Mouse (Mus musculus) effector memory CD4-positive, alpha-beta T cell, adult 7 months (primary cell): ENCODE results near the gene Btbd6. TPM values are rescaled to one million over a fixed set of nuclear protein-coding genes. Genes with fewer than 3 reads are reported as not detected.

Experiments
- polyA plus RNA-seq: library from polyadenylated mRNA; unstranded; fragments of 100-300 nt; shearing (Covaris generic); gene quantifications from one replicate; pipeline ENCODE4 v1.2.1, GENCODE M21; 2017

Gene Btbd6
- 67.8 TPM for polyA plus RNA-seq

DNA sequence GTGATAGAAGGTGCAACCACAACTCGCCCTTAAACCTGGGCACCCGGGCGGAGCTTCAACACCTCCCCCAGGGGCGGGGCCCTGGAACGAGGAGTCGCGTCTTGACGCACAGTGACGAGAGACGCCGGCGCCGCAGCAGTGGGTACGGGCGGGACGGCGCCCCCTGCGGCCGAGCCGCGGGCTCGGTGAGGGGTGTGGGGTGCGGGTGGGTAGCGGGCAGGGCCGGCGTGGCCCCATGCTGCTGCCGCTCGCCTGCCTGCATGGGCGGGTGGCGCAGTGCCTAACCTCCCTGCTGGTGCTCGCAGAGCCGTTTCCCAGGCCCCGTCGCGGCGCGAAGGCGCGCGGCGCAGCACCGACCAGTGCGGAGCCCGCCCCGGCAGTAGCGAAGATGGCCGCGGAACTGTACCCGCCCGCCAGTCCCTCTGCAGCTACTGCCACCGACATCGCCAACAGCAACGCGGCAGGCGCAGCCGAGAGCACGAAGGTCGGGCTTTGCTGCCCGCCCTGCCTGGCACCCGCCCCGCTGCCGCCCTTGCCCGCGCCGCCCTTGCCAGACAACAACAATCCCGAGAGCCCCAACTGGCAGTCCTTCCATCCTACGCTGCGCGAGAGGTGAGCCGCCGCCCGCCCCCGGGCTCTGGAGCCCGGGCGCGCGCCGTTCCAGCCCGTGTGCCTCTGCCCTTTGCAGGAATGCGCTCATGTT is at the start of gene Btbd6:
Btbd6 (plus strand) TSS at position 112 of the 703 bp plus-strand sequence.

DNA sequence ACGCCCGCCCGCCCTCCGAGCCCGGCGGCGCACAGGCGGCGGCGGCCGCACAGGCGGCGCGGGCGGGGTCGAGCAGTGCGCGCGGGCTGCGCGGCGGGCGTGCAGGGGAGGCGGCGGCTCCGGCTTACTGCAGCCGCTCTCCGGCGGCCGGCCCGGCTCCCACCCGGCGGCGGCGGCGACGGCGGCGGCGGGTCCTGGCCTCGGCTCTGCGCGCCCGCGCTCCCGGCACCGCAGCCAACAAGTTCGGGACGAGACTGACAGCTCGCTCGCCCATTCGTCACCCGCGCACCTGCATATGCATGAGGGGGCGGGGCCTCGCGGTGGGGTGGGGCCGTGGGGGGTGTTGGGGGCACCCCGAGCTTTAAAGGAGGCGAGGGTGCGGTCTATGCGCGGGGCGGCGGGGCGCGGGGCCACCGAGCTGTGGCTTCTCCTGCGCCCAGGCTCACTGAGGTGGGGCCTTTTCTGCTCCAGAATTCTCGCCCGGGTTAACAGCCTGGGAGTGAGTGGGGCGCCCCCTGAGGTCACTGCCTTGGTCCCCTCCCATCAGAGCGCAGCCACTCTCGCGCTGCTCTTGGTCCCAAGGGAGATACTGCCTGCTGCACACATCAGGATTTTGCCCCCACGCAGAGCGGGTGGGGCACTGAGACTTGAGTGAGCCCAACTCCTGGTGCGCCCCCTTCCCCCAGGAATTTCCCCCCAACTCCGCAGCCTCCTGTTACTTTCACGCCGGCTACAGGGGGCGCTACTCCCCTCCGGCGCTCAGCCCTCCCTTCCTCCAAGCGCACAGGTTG is 46.5 kb upstream of the Btbd6 start, which contains the start of gene Jag2:
Jag2 (minus strand) TSS at position 215 of the 791 bp plus-strand sequence.

GRCm38 (mm10) chr12:112941776-112942713 is 34.2 kb upstream of the Btbd6 start, which contains the start of gene Nudt14:
Gene Nudt14 (minus strand): TSS chr12:112942124.

GRCm38 (mm10) chr12:113000294-113001132 is 24.2 kb downstream of the Btbd6 start, which contains the start of gene Brf1:
Gene Brf1 (minus strand): TSS chr12:113000704.

DNA sequence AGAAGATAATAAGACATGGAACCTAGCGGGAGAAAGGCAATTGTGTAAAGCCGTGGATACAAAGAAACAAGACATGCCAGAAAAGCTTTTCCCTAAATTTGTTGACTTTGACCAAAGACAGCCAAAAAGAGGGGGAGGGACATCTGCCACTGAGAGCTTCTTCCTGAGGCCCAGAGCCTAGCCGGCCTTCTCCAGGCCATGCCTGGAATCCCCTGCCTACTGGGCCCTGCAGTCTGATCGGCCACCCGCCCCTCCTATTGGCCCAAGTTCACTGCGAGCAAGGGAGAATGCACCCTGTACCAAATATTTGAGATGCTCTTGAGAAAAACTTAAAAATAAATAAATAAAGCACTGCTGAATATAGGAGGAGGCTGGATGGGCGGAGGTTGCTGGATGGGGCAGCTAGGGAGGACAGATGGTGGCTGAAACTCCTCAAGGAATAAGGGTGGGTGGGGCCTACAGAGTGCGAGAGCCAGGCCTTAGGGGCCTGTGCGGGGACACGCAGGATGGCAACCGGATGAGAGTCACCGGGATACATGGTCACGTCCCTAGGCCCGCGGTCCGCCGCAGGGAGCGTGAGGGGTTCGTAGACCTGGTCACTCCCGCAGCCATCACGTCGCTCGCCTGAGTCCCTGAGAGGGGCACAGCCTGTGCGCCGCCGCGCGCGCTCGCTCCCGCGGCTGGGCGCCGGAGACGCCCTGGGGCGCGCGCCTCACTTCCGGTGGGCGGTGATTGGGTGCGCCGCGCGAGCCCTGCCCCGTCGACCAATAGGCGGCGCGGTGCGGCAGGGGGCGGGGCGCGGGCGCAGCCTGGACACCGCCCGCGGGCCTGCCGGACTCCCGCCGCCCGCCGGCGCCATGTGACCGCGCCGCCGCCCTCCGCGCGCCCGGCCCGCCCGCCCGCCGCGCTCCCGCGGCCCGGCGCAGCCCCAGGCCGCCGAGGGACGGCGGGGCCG is 37.6 kb downstream of the Btbd6 start, which contains the start of gene Pacs2:
Pacs2 (plus strand) TSS at position 905 of the 955 bp plus-strand sequence.

Other genes starting within 250 kb of the Btbd6 start
- 0.68 TPM for gene Pld4, start 215.8 kb upstream of the Btbd6 start, polyA plus RNA-seq
- not detected for gene Ahnak2, start 173.8 kb upstream of the Btbd6 start, polyA plus RNA-seq
- 0.50 TPM for gene Clba1, start 167.5 kb upstream of the Btbd6 start, polyA plus RNA-seq
- gene Cdca4, start 147.1 kb upstream of the Btbd6 start, polyA plus RNA-seq, result 37.7 TPM
- gene Gpr132, start 108.3 kb upstream of the Btbd6 start, polyA plus RNA-seq, result 286 TPM
- gene Jag2, start 46.7 kb upstream of the Btbd6 start, polyA plus RNA-seq, result 1.8 TPM
- 33.1 TPM for gene Nudt14, start 34.4 kb upstream of the Btbd6 start, polyA plus RNA-seq
- 191 TPM for gene Brf1, start 24.2 kb downstream of the Btbd6 start, polyA plus RNA-seq
- 26.2 TPM for gene Pacs2, start 38.0 kb downstream of the Btbd6 start, polyA plus RNA-seq
- gene Tex22, start 98.0 kb downstream of the Btbd6 start, polyA plus RNA-seq, result not detected
- gene Mta1, start 121.8 kb downstream of the Btbd6 start, polyA plus RNA-seq, result 33.3 TPM
- 43.9 TPM for gene Crip2, start 163.8 kb downstream of the Btbd6 start, polyA plus RNA-seq
- 3,163 TPM for gene Crip1, start 169.8 kb downstream of the Btbd6 start, polyA plus RNA-seq
- 18.5 TPM for gene Tedc1, start 179.9 kb downstream of the Btbd6 start, polyA plus RNA-seq
- 0.72 TPM for gene Tmem121, start 209.4 kb downstream of the Btbd6 start, polyA plus RNA-seq